Mouse (Mus musculus) lung, adult 2 months (tissue): ENCODE measurements around the gene Fgf23. TPM values are rescaled to one million over a fixed set of nuclear protein-coding genes. Genes with fewer than 3 reads are reported as not detected.

ENCODE experiments used
- DNase-seq: peaks from one replicate; pipeline ENCODE4 v3.0.0; 2022
- H3K4me1 ChIP-seq: fragments of 200-500 bp; 2 replicates; pipeline ENCODE4 v1.6.1; 2011; ENCODE audit warnings: low read length; ENCODE audit not compliant: control insufficient read depth, insufficient read depth
- H3K4me3 ChIP-seq: fragments of 200-500 bp; replicated peaks from 2 replicates; pipeline ENCODE3; 2011; ENCODE audit warnings: low read depth, mild to moderate bottlenecking, control low read depth, low read length; ENCODE audit errors: extremely low read depth
- CTCF ChIP-seq: fragments of 200-500 bp; IDR thresholded peaks from 2 replicates; pipeline ENCODE4 v1.5.1; 2011; ENCODE audit warnings: mild to moderate bottlenecking, low read length, control low read depth; ENCODE audit not compliant: insufficient read depth
- POLR2A ChIP-seq: fragments of 200-500 bp; IDR thresholded peaks from 2 replicates; pipeline ENCODE4 v1.6.1; 2011; ENCODE audit warnings: low read depth, mild to moderate bottlenecking, control low read depth, low read length, borderline replicate concordance; ENCODE audit errors: extremely low read depth
- WGBS: fragments of 180-500 bp; shearing (Covaris S2); methylation state at CpG from one replicate; pipeline ENCODE4 v1.1.7; 2018; 5-methylcytosine and 5-hydroxymethylcytosine counted together
- polyA plus RNA-seq: library from polyadenylated mRNA; depleted of rRNA; stranded (reverse); fragments of >200 nt; gene quantifications from 2 replicates; pipeline ENCODE4 v1.2.3, GENCODE M21; 2012; rRNA removed

Fgf23 gene
- not detected in 2 replicates for polyA plus RNA-seq

GRCm38 (mm10) chr6:127072817-127073216 lies at the start of gene Fgf23:
Gene Fgf23, plus strand, starts transcription at chr6:127072902.
- DNase-seq, result no peak
- WGBS, result 10% methylated on average over 5 of the region's 5 CpGs
- TF ChIP-seq CTCF, result no peak
- no peak for TF ChIP-seq POLR2A
- no peaks in the 10 kb centered on the region for H3K4me1 ChIP-seq
- no peak within 1 kb of the TSS for H3K4me3 ChIP-seq

GRCm38 (mm10) chr6:127024836-127025235 lies 47.9 kb upstream of the Fgf23 start:
- DNase-seq, result no peak
- TF ChIP-seq CTCF (no peak), POLR2A (no peak)
- Histone ChIP-seq H3K4me1 (no peaks in the 10 kb centered on the region), H3K4me3 (no peak overlapping the region)
- WGBS, result 58% methylated on average over 7 of the region's 7 CpGs

GRCm38 (mm10) chr6:127034760-127035159 lies 37.9 kb upstream of the Fgf23 start:
- peak; percentile 54 for TF ChIP-seq CTCF
- no peak for TF ChIP-seq POLR2A
- no peak for DNase-seq
- Histone ChIP-seq H3K4me3 (no peak overlapping the region), H3K4me1 (no peaks in the 10 kb centered on the region; the same call in 1 of the 2 replicates)
- WGBS, result 15% methylated on average over 10 of the region's 10 CpGs

GRCm38 (mm10) chr6:127044909-127045308 lies 27.8 kb upstream of the Fgf23 start:
- WGBS, result 28% methylated on average over 6 of the region's 6 CpGs
- DNase-seq, result no peak
- no peak for TF ChIP-seq POLR2A
- no peak for TF ChIP-seq CTCF
- H3K4me3 ChIP-seq, result no peak overlapping the region
- H3K4me1 ChIP-seq, result no peaks in the 10 kb centered on the region

- no peaks in the 10 kb centered on the region for H3K4me1 ChIP-seq
- TF ChIP-seq POLR2A (no peak), CTCF (no peak)
- 62% methylated on average over 4 of the region's 4 CpGs for WGBS
Measured at GRCm38 (mm10) chr6:127050847-127051246, 21.9 kb upstream of the Fgf23 start.

GRCm38 (mm10) chr6:127056990-127057588 lies 15.6 kb upstream of the Fgf23 start:
- TF ChIP-seq POLR2A (no peak), CTCF (no peak)
- WGBS, result 37% methylated on average over 12 of the region's 12 CpGs
- Histone ChIP-seq H3K4me1 (no peaks in the 10 kb centered on the region), H3K4me3 (no peak overlapping the region)
- DNase-seq, result no peak

More at GRCm38 (mm10) chr6:127050847-127051246, 21.9 kb upstream of the Fgf23 start:
- no peak for DNase-seq
- no peak overlapping the region for H3K4me3 ChIP-seq

- 74% methylated on average over 4 of the region's 4 CpGs for WGBS
- Histone ChIP-seq H3K4me1 (no peaks in the 10 kb centered on the region), H3K4me3 (no peak overlapping the region)
- DNase-seq, result no peak
- no peak for TF ChIP-seq POLR2A
- TF ChIP-seq CTCF, result no peak
Measured at GRCm38 (mm10) chr6:127059975-127060374, 12.7 kb upstream of the Fgf23 start.

- H3K4me1 ChIP-seq, result no peaks in the 10 kb centered on the region
- no peak overlapping the region for H3K4me3 ChIP-seq
- no peak for DNase-seq
- TF ChIP-seq CTCF, result no peak
- no peak for TF ChIP-seq POLR2A
- WGBS, result 86% methylated on average over 3 of the region's 3 CpGs
Measured at GRCm38 (mm10) chr6:127063915-127064314, 8.8 kb upstream of the Fgf23 start.

GRCm38 (mm10) chr6:127064815-127065214 lies 7.9 kb upstream of the Fgf23 start:
- no peaks in the 10 kb centered on the region for H3K4me1 ChIP-seq
- H3K4me3 ChIP-seq, result no peak overlapping the region
- WGBS, result 2% methylated on average over 14 of the region's 14 CpGs
- TF ChIP-seq POLR2A (no peak), CTCF (no peak)
- DNase-seq, result no peak
